ENCODE assay signal across 8 mouse cellular contexts in the genomic region with DNA sequence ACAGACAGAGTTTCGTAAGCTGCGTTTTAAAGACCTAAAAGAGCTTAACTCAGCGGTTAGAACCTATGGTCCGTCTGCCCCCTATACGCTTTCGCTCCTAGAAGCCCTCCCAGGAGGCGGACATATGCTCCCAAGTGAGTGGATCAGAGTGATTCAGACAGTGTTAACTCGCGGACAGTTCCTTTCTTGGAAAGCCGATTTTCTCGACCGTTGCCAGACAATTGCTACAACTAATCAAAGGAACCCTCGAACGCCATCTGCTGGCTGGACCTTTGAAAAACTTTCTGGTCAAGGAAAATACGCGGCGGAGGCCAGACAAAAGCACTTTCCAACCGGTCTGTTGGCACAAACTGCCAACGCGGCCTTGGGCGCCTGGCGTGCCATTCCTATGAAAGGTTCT. TPM values are rescaled to one million over a fixed set of nuclear protein-coding genes. Genes with fewer than 3 reads are reported as not detected.
DNase-seq lines count a peak whose midpoint lies in the region; ATAC-seq and TF ChIP-seq lines count a peak whose summit lies in the region.

No protein-coding gene starts in this region.

- TF ChIP-seq CTCF in cortical plate, adult 2 months (IDR thresholded peaks at IDR 0.05; ENCODE audit: extremely low read depth, insufficient read depth, low read length), result peak; percentile 51
- TF ChIP-seq CTCF in gastrocnemius, adult 2 months (IDR thresholded peaks at IDR 0.05), result peak; percentile 76

- H3K4me3 ChIP-seq in cortical plate, adult 2 months (ENCODE audit: insufficient read depth, low read length), result peak overlapping the region; percentile 41
- peak overlapping the region; percentile 78 for H3K4me3 ChIP-seq in gastrocnemius, adult 2 months
- H3K4me3 ChIP-seq in hindbrain, embryonic 16.5 days (ENCODE audit: low read length), result peak overlapping the region; percentile 50

- H3K36me3 ChIP-seq in hindbrain, embryonic 16.5 days (ENCODE audit: control insufficient read depth, insufficient read depth, low read length), result no peaks in the 10 kb centered on the region

- WGBS in hindbrain, embryonic 16.5 days, result under 1% methylated on average over 22 of the region's 22 CpGs

- no peak overlapping the region for H3K27ac ChIP-seq in cortical plate, adult 2 months (ENCODE audit: insufficient read depth, low read length)
- peak overlapping the region; percentile 78 for H3K27ac ChIP-seq in gastrocnemius, adult 2 months
- H3K27ac ChIP-seq in hindbrain, embryonic 16.5 days (ENCODE audit: low read depth, low read length), result peak overlapping the region; percentile 59

- DNase-seq in adrenal gland, adult (ENCODE audit: inconsistent age in 2 of 2, low spot score in 1 of 2), result peak; percentile 95 to 100
- peak; percentile 87 for DNase-seq in gastrocnemius, adult 2 months
- DNase-seq in left cerebral cortex, adult 11 months (ENCODE audit: low spot score), result peak; percentile 78
- DNase-seq in lung, postnatal 36 days, result peak; percentile 96
- peak; percentile 78 for DNase-seq in retina, embryonic 14.5 days (ENCODE audit: low spot score)
- peak; percentile 80 to 81 for DNase-seq in urinary bladder, adult 18-20 months (ENCODE audit: low spot score in 2 of 2)

- ATAC-seq in hindbrain, embryonic 16.5 days, result peak; percentile 89

- H3K4me2 ChIP-seq in hindbrain, embryonic 16.5 days (ENCODE audit: low read length), result peak overlapping the region; percentile 58

- H3K4me1 ChIP-seq in cortical plate, adult 2 months (ENCODE audit: control insufficient read depth, insufficient read depth, low read length), result no peaks in the 10 kb centered on the region
- no peaks in the 10 kb centered on the region for H3K4me1 ChIP-seq in hindbrain, embryonic 16.5 days (ENCODE audit: control insufficient read depth, insufficient read depth, low read depth, low read length)

- peak overlapping the region; percentile 42 for H3K9ac ChIP-seq in hindbrain, embryonic 16.5 days (ENCODE audit: low read depth, low read length)

- no peak for TF ChIP-seq POLR2A in cortical plate, adult 2 months (IDR thresholded peaks at IDR 0.05; ENCODE audit: extremely low read depth, insufficient read depth, low read length)

- intact Hi-C loops in gastrocnemius, adult 2 months (cut with DNase I), result no loop called here

- no peaks in the 10 kb centered on the region for H3K9me3 ChIP-seq in hindbrain, embryonic 16.5 days (ENCODE audit: control insufficient read depth, low read length)

- H3K27me3 ChIP-seq in hindbrain, embryonic 16.5 days (replicated peaks; ENCODE audit: control insufficient read depth, insufficient read depth, low read length), result no peaks in the 10 kb centered on the region

RNA-seq across cellular contexts. Expression of a gene that starts 1.6 kb away (rescaled TPM):
- polyA plus RNA-seq in cortical plate, adult 2 months (2012; rRNA removed), result 0.04 and 0.15 TPM in 2 replicates
- total RNA-seq in gastrocnemius, adult 2 months (2021), result not detected
- polyA plus RNA-seq in hindbrain, embryonic 16.5 days (2015; fragmentation: Nextera tagmentation; extraction: Ambion mirVana), result 0.19 and 0.21 TPM in 2 replicates

RNA-seq across cellular contexts. Expression of a gene that starts 54.6 kb away (rescaled TPM):
- polyA plus RNA-seq in cortical plate, adult 2 months (2012; rRNA removed), result 28.5 and 30.6 TPM in 2 replicates
- total RNA-seq in gastrocnemius, adult 2 months (2021), result 10 to 100 TPM; 13.9 to 19.0 TPM
- polyA plus RNA-seq in hindbrain, embryonic 16.5 days (2015; fragmentation: Nextera tagmentation; extraction: Ambion mirVana), result 33.3 and 36.6 TPM in 2 replicates
